Mouse (Mus musculus) bone marrow macrophage, adult 2 months (primary cell): ENCODE data around the gene Akr1c19.

Source experiments
- CTCF ChIP-seq: IDR thresholded peaks from 2 replicates; pipeline ENCODE4 v1.5.1; 2012; ENCODE audit warnings: low read depth, mild to moderate bottlenecking, low read length, moderate library complexity
- POLR2A ChIP-seq: IDR thresholded peaks from 2 replicates; pipeline ENCODE4 v1.6.1; 2012; ENCODE audit warnings: mild to moderate bottlenecking, low read depth, low read length, borderline replicate concordance

GRCm38 (mm10) chr13:4228441-4228840 is at the start of gene Akr1c19:
- TF ChIP-seq POLR2A, result no peak
- TF ChIP-seq CTCF, result no peak
